Mouse (Mus musculus): ENCODE results near the gene Slc16a7.

Gene Slc16a7

DNA sequence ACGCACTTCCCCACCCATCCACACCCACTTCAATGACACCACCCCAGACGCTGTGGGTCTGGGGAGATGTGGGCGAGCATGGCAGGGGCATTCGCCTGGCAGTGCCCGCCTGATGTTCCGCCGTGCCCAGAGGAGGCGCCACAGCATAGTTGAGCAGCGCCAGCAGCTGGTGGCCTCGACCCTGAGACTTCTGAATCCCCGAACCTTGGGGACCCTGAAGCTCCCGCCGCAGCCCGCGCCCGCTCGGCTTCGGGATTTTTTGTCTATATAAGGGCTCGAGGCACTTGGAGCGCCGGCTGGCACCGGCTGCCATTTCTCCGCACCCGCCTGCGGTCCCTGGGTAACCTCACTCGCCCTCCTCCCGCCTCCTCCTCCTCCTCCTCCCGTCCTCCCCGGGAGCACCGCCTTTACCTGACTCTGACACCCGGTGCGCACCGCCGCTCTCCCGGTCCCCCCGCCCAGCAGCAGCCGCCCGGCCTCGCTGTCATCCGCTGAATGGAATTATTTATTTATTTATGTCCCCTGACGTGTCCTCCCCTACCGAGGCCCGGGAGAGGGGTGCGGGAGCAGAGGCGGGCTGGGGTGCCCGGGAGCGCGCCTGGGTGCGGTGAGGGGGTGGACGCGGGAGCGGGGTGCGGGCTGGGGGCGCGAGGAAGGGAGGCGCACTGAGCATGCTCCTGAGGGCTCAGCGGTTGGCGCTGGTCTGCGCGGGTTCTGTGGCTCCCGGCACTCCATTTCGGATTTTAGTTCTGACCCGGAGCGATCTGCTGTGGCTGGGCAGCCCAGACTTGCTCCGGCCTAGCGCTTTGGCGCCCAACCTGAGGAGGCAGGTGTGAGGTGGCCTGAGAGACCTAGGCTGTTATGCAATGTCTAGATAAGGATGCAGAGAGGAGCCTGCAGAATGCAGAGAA lies at the start of gene Slc16a7:
TSS of gene Slc16a7 (minus strand) at position 590 of the 911 bp plus-strand sequence.
- DNase-seq (ENCODE audit: low spot score), result peak; percentile 74

DNA sequence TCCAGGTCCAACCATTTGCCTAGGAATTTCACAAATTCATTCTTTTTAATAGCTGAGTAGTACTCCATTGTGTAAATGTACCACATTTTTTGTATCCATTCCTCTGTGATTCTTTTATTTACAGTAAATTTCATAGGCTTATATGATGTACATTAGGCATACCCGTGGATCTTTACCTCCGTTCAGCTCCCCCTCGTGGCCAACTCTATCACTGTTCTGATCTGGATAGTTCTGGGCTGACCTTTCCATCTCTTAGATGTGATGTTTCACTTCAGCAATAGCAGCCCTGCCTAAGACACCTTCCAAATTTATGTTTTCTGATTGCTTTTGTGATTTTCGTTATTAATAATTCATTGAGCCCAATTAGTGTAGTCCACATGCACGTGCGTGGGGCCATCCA lies 29.5 kb upstream of the Slc16a7 start:
- DNase-seq (ENCODE audit: low spot score), result no peak

DNA sequence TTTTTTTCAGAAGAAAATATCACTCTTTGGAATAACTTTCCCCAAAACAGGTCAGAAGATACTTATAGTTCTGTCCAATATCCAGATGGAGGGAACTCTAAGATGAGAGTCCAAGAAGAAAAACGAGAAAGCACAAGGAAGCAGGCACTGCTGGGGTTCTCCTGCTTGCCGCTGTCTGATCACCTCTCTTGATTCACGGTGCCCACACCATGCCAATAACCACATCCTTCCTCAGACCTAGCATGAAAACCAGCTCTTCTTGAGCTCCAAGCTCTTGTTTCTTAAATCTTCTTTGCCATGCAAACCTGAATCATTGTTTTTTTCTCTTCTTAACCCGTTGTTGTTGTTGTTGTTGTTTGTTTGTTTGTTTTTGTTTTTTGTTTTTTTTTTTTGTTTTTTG lies 10.5 kb upstream of the Slc16a7 start:
- DNase-seq (ENCODE audit: low spot score), result no peak

DNA sequence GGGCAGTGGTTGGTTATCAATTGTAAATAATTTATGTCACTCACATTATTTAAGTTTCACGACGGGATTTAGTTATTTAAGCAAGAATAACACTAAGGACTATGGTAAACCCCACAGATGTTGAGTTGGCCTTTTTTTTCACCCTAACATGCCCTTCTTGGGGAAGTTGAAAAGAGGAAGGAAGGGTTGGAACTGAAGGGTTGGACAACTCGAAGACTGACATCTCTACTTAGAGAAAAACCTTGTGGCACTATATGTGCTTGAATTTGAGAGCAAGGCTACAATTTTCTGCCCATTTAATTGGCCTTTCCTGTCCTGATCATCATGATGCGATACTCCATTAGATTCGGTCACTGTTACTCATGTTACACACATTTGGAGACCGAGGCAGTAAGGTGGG lies 746 bp upstream of the Slc16a7 start:
- DNase-seq (ENCODE audit: low spot score), result no peak

DNA sequence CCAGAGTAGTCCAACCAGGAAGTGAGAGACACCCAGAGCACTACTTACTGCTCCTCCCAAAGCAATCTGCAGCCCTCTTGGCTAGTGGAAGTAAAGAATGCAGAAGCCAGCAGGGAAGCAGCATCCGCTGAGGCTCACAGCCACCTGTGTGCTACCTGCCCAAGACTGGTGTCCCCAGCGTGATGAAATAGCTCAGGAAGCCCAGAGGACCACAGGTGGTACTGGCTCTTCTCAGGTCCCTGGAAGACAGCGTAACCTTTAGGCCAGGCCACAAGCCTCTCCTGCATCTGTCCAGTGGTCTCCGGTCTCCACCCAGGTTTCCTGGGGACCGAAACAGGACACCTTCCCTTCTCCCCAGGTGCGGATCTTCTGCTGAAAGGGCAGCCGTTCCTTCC lies 787 bp downstream of the Slc16a7 start:
- no peak for DNase-seq (ENCODE audit: low spot score)

DNA sequence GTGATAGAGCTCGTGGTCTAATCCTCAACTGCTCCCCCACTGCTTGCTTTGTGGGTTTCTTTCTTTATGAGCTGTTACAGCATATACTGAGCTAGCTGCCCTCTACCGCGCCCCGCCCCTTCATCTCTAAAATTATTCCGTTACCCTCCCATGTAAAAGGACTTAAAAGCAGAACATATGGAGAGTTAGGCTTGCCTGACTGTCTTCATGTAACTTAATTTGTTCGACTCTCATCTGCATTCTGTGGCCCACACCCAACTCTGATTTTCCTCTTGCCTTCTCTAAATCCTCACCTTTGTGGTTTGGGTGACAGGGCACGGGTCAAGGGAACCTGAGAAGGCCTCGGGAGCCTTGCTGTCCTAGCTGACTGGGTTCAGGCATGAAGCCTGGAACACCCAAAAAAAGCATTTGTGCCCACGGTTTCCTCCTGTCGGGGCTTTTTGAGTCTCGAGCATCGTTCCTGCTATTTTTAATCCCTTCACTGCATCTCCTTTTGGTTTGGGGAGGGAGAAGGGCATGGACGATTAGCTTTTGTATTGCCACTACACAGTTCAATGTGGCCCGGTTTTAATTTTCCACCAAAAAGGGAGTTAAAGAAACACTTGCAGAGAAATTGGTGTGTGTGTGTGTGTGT lies 1.4 kb downstream of the Slc16a7 start:
- DNase-seq (ENCODE audit: low spot score), result no peak

DNA sequence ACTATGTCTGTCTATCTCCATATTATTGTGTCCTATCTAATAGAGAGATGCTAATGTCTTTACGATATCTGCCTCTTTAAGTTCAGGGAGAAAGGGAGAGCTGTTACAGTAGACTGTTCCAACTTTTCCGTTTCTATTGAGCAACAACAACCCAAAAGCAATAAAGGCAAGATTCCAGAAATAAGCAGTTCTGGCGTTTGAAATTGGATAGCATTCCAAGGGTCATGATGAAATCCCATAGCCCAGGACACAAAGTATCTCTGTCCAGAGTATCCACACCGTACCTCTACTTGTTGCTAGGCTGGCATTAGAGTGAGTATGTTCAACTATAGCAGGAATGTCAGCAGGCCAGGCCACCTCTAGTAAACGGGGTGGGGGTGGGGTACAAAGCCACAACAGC lies 13.7 kb downstream of the Slc16a7 start:
- no peak for DNase-seq (ENCODE audit: low spot score)

DNA sequence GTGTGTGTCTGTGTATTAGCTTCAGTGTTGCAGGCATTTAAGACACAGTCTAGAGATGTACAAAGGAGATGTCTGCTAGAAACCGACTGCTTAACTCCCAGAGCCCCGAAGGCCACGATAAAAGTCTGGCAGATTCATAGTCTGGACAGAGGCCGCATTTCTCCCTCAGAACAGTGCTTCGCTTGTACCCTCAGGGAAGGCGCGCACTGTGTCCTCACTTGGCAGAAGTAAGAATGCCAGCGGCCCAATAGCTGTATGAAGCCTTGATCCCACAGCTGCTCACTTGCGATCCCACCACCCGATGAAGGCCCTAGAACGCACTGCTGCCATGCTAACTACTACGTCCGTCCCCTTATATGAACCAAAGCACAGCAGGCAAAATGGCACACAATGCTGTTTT lies 16.6 kb downstream of the Slc16a7 start:
- DNase-seq (ENCODE audit: low spot score), result no peak

DNA sequence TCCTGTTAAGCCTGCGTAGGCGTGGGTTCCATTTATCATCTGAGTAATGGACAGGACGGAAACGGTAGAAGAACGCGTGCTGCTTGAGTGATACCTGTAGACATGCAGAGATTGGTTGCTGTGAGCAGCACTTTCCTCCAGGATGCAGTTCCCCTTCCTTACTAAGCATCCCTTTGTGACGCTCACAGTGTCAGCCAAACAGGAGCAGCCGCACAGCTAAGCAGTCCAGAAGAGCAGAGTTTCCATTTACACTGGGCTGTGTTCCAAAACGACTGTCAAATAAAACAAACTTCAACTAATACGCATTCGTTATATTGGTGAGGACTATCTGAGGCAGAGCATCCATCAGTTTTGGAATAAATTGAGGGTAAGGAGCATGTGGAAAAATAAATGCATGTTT lies 17.8 kb downstream of the Slc16a7 start:
- DNase-seq (ENCODE audit: low spot score), result no peak

DNA sequence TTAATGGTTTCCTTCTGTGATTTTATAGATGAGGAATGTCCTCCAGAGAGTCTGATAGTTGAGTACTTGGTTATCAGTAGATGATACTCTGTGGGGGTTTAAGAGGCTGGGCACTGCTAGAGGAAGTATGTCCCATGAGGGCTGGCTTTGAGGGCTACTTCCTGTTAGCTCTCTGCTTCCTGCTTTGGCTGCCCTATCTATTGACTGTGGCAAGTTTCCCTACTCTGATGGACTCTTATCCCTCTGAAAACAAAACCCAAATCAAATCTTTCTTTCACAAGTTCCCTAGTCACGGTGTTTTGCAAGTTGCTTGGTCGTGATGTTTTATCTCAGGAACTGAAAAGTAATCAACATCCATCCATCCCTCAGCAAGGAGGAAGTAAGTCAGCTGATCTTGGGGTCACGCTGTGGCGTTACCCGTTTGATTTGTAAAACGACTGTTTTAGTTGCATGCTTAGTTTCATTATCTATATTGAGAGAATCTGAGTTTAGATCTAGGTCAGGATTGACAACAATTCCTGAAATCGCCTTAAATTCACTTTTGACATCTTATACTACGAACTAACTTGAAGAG lies 19.1 kb downstream of the Slc16a7 start:
- DNase-seq (ENCODE audit: low spot score), result no peak

DNA sequence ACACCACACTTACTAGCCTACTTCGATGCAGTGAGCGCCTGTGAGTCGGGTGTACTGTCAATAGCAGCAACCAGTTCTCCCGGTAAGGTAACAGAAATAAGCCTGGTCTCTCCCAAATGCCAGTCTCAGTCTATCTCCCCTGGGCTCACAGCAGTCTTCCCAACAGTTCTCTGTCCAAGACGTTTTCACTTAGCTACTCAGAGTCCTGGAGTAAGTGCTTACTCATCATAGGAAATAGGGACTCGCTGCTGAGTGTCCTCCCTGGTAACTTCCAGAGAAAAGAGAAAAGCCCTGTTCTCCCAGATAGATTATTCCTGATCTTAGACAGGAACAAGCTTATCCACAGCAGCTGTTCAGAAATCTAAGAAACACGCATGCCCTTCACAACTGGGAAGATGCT lies 30.8 kb downstream of the Slc16a7 start:
- DNase-seq (ENCODE audit: low spot score), result no peak

DNA sequence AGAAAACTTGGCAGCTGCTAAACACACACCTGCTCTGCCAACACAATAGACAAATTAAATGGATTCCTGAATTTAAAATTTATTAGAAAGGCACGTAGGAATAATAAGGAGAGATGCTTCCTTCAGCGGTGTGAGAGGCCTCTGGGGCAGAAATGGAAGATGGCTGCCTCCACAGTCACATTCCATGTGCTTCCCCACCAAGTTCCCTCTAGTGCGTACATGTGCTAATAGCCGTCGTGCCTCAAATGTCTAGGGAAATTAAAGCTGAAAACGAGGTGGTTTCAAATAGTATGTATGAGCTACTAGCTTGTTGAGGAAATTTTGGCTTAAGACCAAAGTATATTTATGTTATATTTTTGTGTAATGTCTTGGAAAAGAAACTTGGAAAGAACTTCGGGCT lies 36.5 kb downstream of the Slc16a7 start:
- DNase-seq (ENCODE audit: low spot score), result no peak

DNA sequence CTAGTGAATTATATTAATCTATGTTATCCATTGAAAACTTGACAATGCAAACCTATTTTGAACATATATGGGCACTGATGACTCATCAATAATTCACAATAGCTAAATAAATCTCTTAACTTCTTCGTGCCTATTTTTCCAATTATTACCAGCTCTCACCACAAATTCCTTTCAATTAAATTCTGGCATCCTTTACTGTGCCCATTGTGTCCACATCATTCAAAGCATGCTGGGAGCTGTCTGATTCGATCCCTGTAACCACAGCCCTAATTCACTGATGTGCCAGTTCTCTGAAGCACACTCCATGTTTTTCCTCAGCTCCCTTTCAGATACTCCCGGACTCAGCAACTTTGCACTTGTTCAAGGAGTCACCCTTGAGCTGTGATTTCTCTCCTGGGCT lies 41.1 kb downstream of the Slc16a7 start:
- DNase-seq (ENCODE audit: low spot score), result no peak

DNA sequence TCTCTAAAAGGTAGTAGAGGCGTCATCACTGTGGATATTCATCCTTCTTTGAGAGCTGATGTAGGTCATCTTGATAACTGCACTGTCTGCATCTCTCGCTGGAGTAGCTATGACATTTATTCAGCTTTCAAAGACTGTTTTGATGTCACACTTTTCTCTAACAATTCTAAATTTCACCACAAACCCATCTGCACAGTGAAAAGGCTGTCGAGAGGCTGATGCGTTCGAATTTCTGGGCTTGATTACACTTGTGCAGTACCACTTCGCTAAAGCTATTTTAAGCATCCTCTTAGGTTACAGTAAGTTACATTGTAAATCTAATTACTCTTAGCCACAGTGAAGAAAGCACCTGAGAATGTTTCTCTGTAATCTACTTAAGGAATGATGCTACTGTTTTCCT lies 42.1 kb downstream of the Slc16a7 start:
- no peak for DNase-seq (ENCODE audit: low spot score)

DNA sequence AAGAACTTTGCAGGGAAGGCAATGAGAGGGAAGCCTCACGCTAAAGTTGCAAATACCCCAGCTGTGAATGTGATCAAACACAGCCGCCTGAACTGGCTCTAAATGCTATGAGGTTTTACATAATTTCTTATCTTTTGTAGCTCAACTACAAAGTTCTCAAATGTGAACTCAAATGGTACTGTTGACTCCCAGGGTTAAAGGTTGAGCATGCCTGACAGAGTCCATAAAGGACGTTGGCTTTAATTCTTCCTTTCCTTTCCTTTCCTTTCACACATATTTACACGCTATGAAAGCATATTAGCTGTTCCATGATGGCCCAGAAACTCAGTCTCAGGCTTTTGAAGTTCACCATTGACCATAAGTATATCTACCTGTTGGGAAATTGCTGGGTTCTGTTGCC lies 42.9 kb downstream of the Slc16a7 start:
- DNase-seq (ENCODE audit: low spot score), result no peak

DNA sequence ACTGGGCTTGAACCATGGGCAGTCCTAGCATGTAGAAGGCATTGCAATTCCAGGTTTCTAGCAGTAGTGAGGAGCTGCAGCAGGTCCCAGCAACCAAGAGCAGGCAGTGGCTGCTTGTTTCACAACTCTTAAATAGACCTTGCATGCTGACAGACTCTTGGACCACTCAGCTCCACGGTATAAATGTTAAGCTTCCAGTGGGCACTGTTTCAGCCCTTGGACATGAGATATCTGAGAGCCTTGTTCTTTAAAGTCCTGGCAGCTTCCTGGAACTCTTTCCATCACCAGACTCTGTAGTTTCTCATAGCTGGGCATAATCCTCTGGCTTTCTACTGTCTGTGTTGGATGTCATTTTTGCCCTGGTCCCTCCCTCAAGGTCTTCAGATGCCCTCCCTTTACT lies 43.7 kb downstream of the Slc16a7 start:
- DNase-seq (ENCODE audit: low spot score), result no peak

DNA sequence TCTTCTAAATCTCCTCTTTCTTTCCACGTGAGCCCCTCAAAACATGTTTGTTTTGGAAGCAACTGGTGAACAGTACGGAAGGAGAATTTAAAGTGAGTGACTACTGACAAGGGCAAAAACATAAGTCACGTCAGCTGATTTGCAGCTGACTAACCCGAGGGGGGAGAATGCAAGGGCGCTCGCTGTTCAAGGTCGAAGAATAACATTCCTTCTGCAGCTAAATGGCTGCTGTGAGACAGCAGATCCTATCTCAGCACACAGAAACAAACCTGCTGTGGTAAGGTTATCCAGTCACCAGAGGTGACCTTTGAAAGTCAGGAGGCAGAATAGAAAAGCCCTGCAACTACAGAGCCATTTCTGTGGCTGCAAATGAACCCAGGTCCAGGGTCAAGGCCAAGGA lies 47.1 kb downstream of the Slc16a7 start:
- peak; percentile 31 for DNase-seq (ENCODE audit: low spot score)

DNA sequence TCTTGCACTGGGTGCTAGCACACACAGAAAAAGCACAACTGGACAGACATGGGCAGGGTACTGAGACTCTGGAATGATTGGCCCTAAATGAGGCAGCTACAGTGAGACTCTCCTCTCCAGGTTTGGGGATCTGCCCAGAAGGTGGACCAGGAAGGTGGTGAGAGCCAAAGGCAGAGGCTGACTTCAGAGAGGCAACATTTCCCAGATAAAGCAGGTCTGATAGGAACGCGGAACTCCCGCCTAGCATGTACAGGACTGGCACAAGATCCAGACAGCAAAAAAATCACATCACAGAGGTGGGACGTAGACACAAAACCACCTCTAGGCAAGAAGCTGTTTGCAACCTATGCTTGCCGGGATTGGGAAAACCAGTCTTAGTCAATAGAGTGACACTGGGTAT lies 55.5 kb downstream of the Slc16a7 start:
- DNase-seq (ENCODE audit: low spot score), result no peak

DNA sequence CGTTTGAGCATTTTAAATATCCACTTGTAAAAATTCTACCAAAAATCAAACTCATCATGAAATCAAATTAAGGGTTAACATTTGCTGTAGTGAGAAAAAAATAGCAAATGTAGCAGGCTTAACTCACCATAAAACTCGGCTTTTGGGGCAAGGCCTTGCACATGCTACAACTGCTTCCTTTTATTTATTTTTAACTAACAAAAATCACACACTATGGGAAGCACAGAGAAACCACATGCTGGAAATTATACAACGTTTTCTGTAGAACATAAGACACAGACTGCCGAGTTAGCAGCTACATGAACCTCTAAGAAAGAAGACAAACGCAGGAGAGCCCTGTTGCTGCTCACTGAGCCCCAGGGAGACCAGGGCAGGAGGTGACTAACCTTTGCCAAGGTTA lies 57.9 kb downstream of the Slc16a7 start:
- DNase-seq (ENCODE audit: low spot score), result no peak

DNA sequence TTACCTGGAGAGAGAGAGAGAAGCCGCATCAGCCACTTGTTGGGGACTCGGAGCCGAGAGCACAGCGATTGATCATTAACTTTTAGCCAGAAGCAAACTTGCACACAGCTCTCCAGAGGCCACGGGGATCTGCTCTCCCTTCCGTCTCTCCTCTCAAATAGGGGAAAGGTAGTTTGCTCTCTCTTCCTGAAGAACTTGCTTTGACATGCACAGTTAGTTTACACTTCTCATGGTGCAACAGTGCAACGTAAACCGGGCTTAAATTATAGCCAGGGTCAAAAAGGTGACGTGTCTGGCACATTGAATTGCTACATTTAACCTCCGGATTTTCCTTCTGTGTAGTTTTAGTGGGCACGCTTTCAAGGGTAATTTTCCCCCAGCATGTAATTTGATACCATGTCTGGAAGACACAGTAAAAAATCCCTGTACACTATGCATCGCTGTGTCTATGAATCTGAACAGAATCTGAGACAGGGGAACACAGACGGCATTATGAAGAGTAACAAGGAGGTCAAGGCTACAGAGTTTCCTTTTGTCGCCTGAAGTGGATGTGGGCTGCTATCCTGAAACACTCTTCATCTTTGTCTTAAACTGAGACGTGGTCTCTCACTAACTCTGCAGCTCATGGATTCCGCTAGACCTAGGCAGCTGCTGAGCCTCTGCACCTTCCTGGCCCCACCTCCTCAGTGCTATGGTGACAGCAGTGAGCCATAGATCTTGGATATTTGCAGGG lies 60.8 kb downstream of the Slc16a7 start:
- DNase-seq (ENCODE audit: low spot score), result no peak

DNA sequence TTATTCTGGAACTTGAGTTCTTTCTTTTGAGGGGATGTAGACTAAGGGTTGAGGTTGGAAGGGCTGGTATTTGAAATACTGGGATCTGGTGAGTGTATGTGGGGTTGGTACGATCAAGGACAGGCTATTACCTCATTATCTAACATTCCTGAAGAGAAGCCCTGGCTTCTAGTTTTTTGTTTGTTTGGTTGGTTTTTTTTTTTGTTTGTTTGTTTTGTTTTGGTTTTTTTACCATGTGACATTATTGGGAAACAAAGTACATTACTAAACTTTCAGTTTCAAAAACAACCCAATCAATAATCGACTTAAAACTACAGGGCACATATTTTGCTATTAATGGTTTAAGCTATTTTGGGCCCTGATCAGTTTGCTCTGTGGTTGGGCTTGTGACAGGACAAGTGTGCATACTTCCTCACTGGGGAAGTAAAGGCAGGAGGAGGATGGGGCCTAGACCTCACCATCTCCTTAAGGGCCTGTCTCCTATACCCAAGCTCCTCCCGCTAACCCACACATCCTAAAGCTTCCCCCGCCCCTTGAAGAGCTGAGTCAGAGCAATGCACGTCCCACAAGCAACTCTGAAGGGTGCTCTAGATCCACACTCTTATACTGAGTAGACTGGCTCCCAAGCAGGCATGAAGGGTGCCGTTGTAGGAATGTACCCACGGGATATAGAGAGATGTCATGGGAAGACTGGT lies 64.2 kb downstream of the Slc16a7 start:
- DNase-seq (ENCODE audit: low spot score), result no peak
